Mouse (Mus musculus): ENCODE data around the gene Scin. TPM values are rescaled to one million over a fixed set of nuclear protein-coding genes. Genes with fewer than 3 reads are reported as not detected.

Scin gene
- polyA plus RNA-seq, 1 experiment from 2014 or later, result not detected

- Histone ChIP-seq H3K36me3 (ENCODE audit: control insufficient read depth, insufficient read depth, low read length) (no peaks in the 10 kb centered on the region), H3K27ac (ENCODE audit: low read depth, low read length) (no peak overlapping the region), H3K9me3 (ENCODE audit: control insufficient read depth, low read length) (no peaks in the 10 kb centered on the region), H3K4me1 (ENCODE audit: control insufficient read depth, insufficient read depth, low read length) (no peaks in the 10 kb centered on the region), H3K27me3 (ENCODE audit: control insufficient read depth, insufficient read depth, low read length) (no peaks in the 10 kb centered on the region), H3K4me2 (ENCODE audit: low read depth, low read length) (no peak overlapping the region), H3K4me3 (ENCODE audit: low read depth, low read length) (no peak overlapping the region), H3K9ac (replicated peaks; ENCODE audit: low read depth, low read length) (no peak overlapping the region)
- no peak for ATAC-seq (ENCODE audit: low read depth)
- WGBS, result 83% methylated on average over 1 of the region's 1 CpGs
Measured at GRCm38 (mm10) chr12:40047024-40047423, 87.0 kb downstream of the Scin start.

GRCm38 (mm10) chr12:40043816-40044585 lies 90.0 kb downstream of the Scin start:
- 85% methylated on average over 8 of the region's 8 CpGs for WGBS
- no peak overlapping the region for H3K4me3 ChIP-seq (ENCODE audit: low read depth, low read length)
- no peaks in the 10 kb centered on the region for H3K27me3 ChIP-seq (ENCODE audit: control insufficient read depth, insufficient read depth, low read length)

GRCm38 (mm10) chr12:40040067-40040466 lies 94.0 kb downstream of the Scin start:
- Histone ChIP-seq H3K9ac (replicated peaks; ENCODE audit: low read depth, low read length) (no peak overlapping the region), H3K4me2 (ENCODE audit: low read depth, low read length) (no peak overlapping the region), H3K4me3 (ENCODE audit: low read depth, low read length) (no peak overlapping the region), H3K4me1 (ENCODE audit: control insufficient read depth, insufficient read depth, low read length) (peaks cover 3% of the 10 kb centered on the region; the same call in 1 of the 2 replicates), H3K27me3 (ENCODE audit: control insufficient read depth, insufficient read depth, low read length) (no peaks in the 10 kb centered on the region), H3K9me3 (ENCODE audit: control insufficient read depth, low read length) (no peaks in the 10 kb centered on the region), H3K27ac (ENCODE audit: low read depth, low read length) (no peak overlapping the region), H3K36me3 (ENCODE audit: control insufficient read depth, insufficient read depth, low read length) (no peaks in the 10 kb centered on the region)
- no peak for ATAC-seq (ENCODE audit: low read depth)

More at GRCm38 (mm10) chr12:40043816-40044585, 90.0 kb downstream of the Scin start:
- ATAC-seq (ENCODE audit: low read depth), result no peak
- no peak overlapping the region for H3K27ac ChIP-seq (ENCODE audit: low read depth, low read length)
- no peaks in the 10 kb centered on the region for H3K4me1 ChIP-seq (ENCODE audit: control insufficient read depth, insufficient read depth, low read length)
- H3K9me3 ChIP-seq (ENCODE audit: control insufficient read depth, low read length), result no peaks in the 10 kb centered on the region
- H3K9ac ChIP-seq (replicated peaks; ENCODE audit: low read depth, low read length), result no peak overlapping the region
- no peak overlapping the region for H3K4me2 ChIP-seq (ENCODE audit: low read depth, low read length)
- H3K36me3 ChIP-seq (ENCODE audit: control insufficient read depth, insufficient read depth, low read length), result no peaks in the 10 kb centered on the region

- H3K36me3 ChIP-seq (ENCODE audit: control insufficient read depth, insufficient read depth, low read length), result no peaks in the 10 kb centered on the region
- peak within 1 kb of the TSS; percentile 58 for H3K4me2 ChIP-seq (ENCODE audit: low read depth, low read length)
- WGBS, result 0% methylated on average over 63 of the region's 68 CpGs
- peak; percentile 91 for ATAC-seq (ENCODE audit: low read depth)
- peaks cover 10% of the 10 kb centered on the region; the same call in 1 of the 2 replicates for H3K4me1 ChIP-seq (ENCODE audit: control insufficient read depth, insufficient read depth, low read length)
- H3K27ac ChIP-seq (ENCODE audit: low read depth, low read length), result peak within 1 kb of the TSS; percentile 95
- no peaks in the 10 kb centered on the region for H3K27me3 ChIP-seq (ENCODE audit: control insufficient read depth, insufficient read depth, low read length)
- H3K4me3 ChIP-seq (ENCODE audit: low read depth, low read length), result peak within 1 kb of the TSS; percentile 94
- no peaks in the 10 kb centered on the region for H3K9me3 ChIP-seq (ENCODE audit: control insufficient read depth, low read length)
- peak within 1 kb of the TSS; percentile 84 for H3K9ac ChIP-seq (replicated peaks; ENCODE audit: low read depth, low read length)
Measured at GRCm38 (mm10) chr12:40037876-40038463, 96.1 kb downstream of the Scin start, which contains the start of gene Arl4a. Gene Arl4a, minus strand, starts transcription at chr12:40038025.

GRCm38 (mm10) chr12:40037226-40037813 lies 96.7 kb downstream of the Scin start:
- WGBS, result under 1% methylated on average over 56 of the region's 60 CpGs
- ATAC-seq (ENCODE audit: low read depth), result peak; percentile 97
- no peaks in the 10 kb centered on the region for H3K27me3 ChIP-seq (ENCODE audit: control insufficient read depth, insufficient read depth, low read length)

GRCm38 (mm10) chr12:40036666-40037065 lies 97.4 kb downstream of the Scin start:
- Histone ChIP-seq H3K4me2 (ENCODE audit: low read depth, low read length) (peak overlapping the region; percentile 58), H3K9me3 (ENCODE audit: control insufficient read depth, low read length) (no peaks in the 10 kb centered on the region), H3K27ac (ENCODE audit: low read depth, low read length) (peak overlapping the region; percentile 95), H3K4me3 (ENCODE audit: low read depth, low read length) (peak overlapping the region; percentile 94), H3K27me3 (ENCODE audit: control insufficient read depth, insufficient read depth, low read length) (no peaks in the 10 kb centered on the region), H3K36me3 (ENCODE audit: control insufficient read depth, insufficient read depth, low read length) (no peaks in the 10 kb centered on the region), H3K4me1 (ENCODE audit: control insufficient read depth, insufficient read depth, low read length) (peaks cover 10% of the 10 kb centered on the region; the same call in 1 of the 2 replicates), H3K9ac (replicated peaks; ENCODE audit: low read depth, low read length) (peak overlapping the region; percentile 84)
- WGBS, result under 1% methylated on average over 11 of the region's 11 CpGs
- no peak for ATAC-seq (ENCODE audit: low read depth)

More at GRCm38 (mm10) chr12:40037226-40037813, 96.7 kb downstream of the Scin start:
- Histone ChIP-seq H3K4me2 (ENCODE audit: low read depth, low read length) (peak overlapping the region; percentile 58), H3K9me3 (ENCODE audit: control insufficient read depth, low read length) (no peaks in the 10 kb centered on the region), H3K36me3 (ENCODE audit: control insufficient read depth, insufficient read depth, low read length) (no peaks in the 10 kb centered on the region), H3K9ac (replicated peaks; ENCODE audit: low read depth, low read length) (peak overlapping the region; percentile 84), H3K27ac (ENCODE audit: low read depth, low read length) (peak overlapping the region; percentile 95), H3K4me1 (ENCODE audit: control insufficient read depth, insufficient read depth, low read length) (peaks cover 10% of the 10 kb centered on the region; the same call in 1 of the 2 replicates), H3K4me3 (ENCODE audit: low read depth, low read length) (peak overlapping the region; percentile 94)

GRCm38 (mm10) chr12:40035506-40035905 lies 98.5 kb downstream of the Scin start:
- no peak overlapping the region for H3K27ac ChIP-seq (ENCODE audit: low read depth, low read length)

GRCm38 (mm10) chr12:40029201-40029600 lies 104.8 kb downstream of the Scin start:
- Histone ChIP-seq H3K4me2 (ENCODE audit: low read depth, low read length) (no peak overlapping the region), H3K4me1 (ENCODE audit: control insufficient read depth, insufficient read depth, low read length) (peaks cover 2% of the 10 kb centered on the region; the same call in 1 of the 2 replicates), H3K27ac (ENCODE audit: low read depth, low read length) (no peak overlapping the region), H3K9ac (replicated peaks; ENCODE audit: low read depth, low read length) (no peak overlapping the region), H3K36me3 (ENCODE audit: control insufficient read depth, insufficient read depth, low read length) (no peaks in the 10 kb centered on the region), H3K4me3 (ENCODE audit: low read depth, low read length) (no peak overlapping the region), H3K9me3 (ENCODE audit: control insufficient read depth, low read length) (no peaks in the 10 kb centered on the region), H3K27me3 (ENCODE audit: control insufficient read depth, insufficient read depth, low read length) (no peaks in the 10 kb centered on the region)
- WGBS, result 89% methylated on average over 4 of the region's 4 CpGs
- no peak for ATAC-seq (ENCODE audit: low read depth)

More at GRCm38 (mm10) chr12:40035506-40035905, 98.5 kb downstream of the Scin start:
- Histone ChIP-seq H3K4me1 (ENCODE audit: control insufficient read depth, insufficient read depth, low read length) (peaks cover 10% of the 10 kb centered on the region; the same call in 1 of the 2 replicates), H3K9me3 (ENCODE audit: control insufficient read depth, low read length) (no peaks in the 10 kb centered on the region), H3K4me3 (ENCODE audit: low read depth, low read length) (peak overlapping the region; percentile 94), H3K9ac (replicated peaks; ENCODE audit: low read depth, low read length) (no peak overlapping the region; the same call in 1 of the 2 replicates), H3K27me3 (ENCODE audit: control insufficient read depth, insufficient read depth, low read length) (no peaks in the 10 kb centered on the region), H3K36me3 (ENCODE audit: control insufficient read depth, insufficient read depth, low read length) (no peaks in the 10 kb centered on the region), H3K4me2 (ENCODE audit: low read depth, low read length) (peak overlapping the region; percentile 58)
- no peak for ATAC-seq (ENCODE audit: low read depth)
- WGBS, result 51% methylated on average over 4 of the region's 4 CpGs
